Mouse (Mus musculus): ENCODE results near the gene Bsdc1.

Gene Bsdc1

DNA sequence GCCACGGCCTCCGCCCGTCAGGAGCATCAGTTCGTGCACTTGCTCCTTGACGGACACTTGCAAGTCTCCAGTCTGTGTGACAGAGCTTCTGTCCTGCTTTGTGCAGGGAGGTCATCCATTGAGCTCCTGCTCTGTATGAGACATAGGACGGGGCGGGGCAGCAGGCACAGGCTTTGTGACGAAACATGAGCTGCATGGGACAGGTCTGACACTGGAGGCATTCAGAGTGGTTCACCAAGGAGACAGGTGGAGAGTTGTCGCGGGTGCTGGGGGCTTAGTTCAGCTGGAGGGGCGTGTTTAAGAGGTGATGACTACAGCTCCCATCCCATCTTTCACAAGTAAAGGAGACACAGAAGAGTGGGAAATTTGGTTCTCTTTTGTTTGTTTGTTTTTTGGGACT is 14.7 kb downstream of the Bsdc1 start:
- in situ Hi-C loops (cut with MboI; ENCODE audit: low sequenced_read_pairs), result no loop called here

DNA sequence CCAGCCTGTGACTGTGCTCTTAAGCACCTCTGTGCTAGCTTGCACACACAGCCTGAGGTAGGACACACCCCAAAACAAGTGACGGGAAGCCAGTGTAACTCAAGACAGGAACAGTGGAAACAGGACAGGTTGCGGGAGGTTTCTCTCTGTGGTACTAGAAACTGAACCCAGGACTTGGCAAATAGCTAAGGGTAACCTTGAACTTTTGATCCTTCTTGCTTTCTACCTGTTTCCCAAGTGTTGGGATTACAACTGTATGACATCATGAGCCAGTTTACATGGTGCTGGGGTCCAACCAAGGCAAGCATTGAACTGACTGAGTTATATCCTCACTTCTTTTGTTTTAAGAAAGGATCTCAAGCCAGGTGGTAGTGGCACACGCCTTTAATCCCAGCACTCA is 18.5 kb downstream of the Bsdc1 start:
- in situ Hi-C loops (cut with MboI; ENCODE audit: low sequenced_read_pairs), result no loop called here

DNA sequence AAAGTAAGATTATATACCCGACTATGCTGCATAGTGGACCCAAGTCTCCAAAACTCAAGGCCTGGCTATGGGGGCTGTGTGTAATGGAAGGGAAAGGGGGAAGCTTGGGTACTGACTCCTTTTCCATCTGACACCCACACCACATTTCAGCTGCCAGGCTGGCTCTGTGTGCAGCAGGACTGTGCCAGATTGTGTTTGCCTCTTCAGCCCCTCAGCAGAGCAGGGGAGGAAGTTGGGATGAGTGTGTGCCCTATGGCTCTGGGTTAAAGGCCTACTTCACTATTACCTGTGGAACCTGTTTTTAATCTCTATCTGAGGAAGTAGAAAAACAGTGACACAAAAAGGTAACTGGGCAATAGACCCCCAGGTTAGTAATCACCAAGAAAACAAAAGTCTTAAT is 19.7 kb downstream of the Bsdc1 start:
- in situ Hi-C loops (cut with MboI; ENCODE audit: low sequenced_read_pairs), result no loop called here

DNA sequence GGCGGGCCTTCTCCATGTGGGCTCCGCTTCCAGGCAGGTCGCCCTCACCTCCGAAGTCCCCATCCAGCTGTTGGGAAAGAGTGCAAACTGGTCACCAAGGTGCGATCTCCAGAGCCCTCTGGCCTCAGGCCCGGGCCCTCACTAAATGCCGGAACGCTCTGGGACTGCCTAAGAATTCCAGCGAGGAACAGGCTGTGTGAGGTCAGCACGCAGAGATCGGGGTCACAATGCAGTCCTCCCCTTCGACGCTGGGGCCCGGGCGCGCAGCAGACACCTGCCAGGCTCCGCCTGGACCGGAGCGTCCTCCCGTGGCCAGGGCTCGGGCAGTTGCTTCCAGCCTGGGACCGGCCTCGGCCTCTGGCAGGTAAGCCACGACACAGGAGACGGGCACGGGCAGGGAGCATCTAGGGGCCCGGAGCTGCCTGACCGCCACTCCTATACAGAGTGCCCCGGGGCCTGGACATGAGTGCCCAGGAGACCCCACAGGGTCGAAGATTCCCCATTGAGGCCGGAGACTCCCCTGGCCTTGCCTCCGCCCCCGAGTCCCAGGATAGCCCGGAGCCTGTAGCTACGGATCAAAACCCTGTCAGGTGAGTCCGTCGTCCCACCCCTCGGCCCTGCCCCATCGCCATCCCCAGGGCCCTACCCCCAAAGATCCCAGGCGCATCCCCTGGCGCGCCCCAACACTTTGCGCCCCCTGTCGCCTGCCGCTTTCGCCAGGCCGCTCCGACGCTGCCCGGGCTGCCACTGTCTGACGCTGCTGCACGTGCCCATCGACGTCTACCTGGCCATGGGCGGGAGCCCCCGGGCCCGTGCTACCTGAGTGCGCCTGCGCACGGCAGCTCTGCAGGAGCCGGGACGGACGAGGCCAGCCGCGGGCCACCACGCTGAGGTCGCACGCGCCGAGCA is 29.8 kb downstream of the Bsdc1 start, which contains the start of the genes Tssk3 and Fam229a:
Gene Tssk3 (minus strand): TSS at position 51 of the 909 bp plus-strand sequence.
Gene Fam229a (plus strand): TSS at position 219 of the 909 bp plus-strand sequence.
- in situ Hi-C loops (cut with MboI; ENCODE audit: low sequenced_read_pairs), result no loop called here

DNA sequence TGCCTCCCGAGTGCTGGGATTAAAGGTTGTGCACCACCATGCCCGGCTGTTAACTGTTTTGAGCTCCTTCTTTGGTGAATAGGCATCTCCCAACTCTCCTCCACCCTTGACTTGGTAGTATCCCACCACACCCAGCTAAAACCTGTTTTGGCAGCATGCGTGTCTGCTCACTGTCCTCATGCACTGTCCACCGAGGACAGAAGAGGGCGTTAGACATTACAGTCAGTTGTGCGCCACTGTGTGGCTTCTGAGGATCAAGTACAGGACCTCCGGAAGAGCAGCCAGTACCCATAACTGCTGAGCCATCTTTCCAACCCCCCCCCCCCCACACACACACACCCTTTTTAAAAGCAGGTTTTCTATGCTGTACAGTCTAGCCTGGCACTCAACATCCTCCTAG is 33.3 kb downstream of the Bsdc1 start:
- in situ Hi-C loops (cut with MboI; ENCODE audit: low sequenced_read_pairs), result no loop called here

DNA sequence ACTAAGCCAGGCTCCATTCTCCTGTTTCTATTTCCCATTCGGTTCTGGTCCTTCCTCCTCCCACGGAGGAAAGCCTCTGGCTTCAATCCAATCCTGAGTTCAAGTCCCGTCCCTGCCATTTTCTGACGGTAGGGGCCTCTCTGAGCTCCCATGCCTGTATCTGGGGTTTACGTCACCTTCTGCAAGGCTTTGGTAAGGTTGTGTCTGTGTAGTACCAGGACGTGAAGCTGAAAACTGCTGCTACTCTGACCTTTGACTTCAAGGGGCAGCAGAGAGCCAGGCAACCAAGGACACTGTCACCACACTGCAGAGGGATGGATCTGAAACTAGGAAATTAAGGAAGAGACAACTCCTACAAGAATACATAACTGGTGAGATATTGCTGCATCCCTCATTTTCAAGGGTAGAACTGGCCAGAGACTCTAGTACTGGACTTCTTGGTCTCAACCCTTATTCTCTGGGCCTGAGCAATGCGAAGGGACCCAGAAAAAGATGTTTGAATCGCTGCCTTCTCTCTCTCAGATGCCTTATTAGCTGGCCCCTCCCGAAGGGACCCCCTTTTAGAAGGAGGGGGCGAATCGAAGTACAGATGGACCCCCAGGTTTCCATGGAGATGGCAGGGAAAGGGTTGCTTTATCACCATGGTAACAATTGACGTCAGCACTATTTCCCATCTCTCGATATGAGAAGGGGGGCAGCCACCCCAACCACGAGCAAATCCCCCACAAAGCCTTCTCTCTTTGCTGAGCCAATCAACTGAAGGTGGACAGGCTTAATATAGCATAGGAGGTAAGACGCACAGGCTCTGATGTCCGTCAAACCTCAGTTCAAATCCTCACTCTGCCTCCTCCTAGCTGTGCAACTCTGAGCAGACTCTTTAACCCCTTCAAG is 34.5 kb downstream of the Bsdc1 start:
- in situ Hi-C loops (cut with MboI; ENCODE audit: low sequenced_read_pairs), result no loop called here

DNA sequence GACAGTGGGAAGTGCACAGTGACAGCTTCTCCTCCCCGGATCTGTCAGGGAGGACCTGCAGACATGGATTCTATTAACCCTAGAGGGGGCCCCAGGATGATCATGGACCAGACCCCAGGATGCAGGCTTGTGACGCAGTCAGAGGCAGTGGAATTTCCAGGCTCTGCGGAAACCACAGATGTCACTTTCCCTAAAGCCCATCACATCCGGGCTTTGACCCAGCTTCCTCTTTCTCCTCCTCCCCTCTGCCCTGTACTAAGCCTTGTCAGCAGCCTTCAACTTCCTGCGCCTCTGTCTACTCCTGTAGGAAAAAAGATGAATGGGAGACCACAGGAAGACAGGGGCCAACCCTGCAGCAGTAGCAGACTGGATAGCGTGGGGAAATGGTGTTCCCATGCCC is 35.2 kb downstream of the Bsdc1 start:
- in situ Hi-C loops (cut with MboI; ENCODE audit: low sequenced_read_pairs), result no loop called here

DNA sequence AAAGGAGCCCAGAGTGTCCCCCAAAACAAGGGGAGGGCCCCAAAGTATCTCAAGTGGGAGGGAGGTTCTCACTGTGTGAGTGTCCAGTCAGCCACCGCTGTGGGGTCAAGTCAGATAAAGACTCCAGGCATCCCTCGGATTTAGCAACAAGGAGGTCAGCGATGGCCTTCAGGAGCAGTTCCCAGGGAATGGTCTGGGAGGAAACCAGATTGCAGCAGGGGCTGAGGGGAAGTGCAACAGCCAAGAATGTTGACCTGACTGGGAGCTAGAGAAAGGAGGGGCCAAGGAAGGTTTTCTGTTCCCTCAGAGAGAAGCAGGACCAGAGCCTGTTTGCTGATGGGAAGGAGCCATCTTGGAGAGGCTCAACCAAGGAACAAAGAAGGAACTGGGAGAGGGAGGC is 37.6 kb downstream of the Bsdc1 start:
- in situ Hi-C loops (cut with MboI; ENCODE audit: low sequenced_read_pairs), result no loop called here

DNA sequence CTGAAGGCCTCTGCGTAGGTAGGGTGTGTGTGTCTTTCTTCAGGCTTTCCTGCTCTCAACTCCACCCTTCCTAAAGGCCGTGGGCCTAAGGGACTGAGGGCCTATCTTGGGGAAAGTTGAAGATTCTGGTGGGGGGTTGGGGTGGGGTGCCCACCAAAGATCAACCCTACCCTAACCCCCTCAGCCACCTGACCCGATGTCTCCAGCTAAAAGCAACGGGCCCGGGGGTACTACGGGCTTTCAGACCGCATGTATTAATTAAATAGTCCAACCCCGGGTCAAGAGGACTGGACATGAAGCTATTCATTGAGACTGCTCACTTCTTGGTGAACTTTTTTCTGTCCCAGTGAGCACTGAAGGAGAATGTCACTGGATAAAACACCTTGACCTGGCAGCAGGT is 38.6 kb downstream of the Bsdc1 start:
- in situ Hi-C loops (cut with MboI; ENCODE audit: low sequenced_read_pairs), result no loop called here

DNA sequence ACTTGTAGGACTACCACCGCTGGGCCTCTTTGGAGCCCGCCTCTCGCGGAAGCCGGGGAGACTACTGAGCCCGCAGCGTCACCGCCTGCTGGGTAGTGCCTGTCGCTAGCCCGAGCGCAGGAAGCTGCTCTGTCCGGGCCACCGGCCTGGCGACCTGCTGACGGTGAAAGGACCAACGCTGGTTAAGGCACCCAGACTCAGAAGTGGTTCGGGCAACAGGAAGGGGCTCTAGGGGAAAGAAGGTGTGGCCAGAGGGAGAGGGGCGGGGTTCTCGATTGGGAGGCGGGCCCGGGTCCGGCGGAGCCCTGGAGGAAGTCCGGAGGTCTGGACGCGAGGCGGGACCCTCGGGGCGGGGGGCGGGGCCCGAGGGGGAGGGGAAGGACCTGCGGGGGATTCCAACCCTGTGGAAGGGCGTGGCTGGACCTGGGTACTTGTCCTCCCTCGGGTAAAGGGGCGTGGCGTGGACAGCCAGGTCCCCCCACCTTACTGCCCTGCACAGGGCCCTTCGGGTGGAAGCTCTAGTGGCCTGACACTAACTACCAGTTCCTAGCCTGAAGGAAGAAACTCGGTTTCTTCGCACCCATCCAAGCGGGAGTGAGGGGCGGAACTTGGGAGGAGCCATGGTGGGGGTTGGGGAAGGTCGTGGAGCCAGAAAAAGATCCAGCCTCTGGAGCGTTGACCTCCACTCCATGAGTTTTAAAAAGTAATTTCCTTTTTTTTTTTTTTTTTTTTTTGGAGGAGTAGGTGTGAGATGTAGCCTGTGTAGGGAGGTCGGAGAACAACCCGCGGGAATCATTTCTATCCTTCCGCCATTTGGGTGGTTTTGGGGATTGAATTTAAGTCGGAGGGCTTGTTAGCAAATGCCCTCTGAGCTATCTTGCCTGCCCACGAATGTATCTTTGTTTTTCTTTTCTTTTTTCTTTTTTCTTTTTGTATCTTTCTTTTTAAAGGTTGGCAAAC is 39.5 kb downstream of the Bsdc1 start:
- in situ Hi-C loops (cut with MboI; ENCODE audit: low sequenced_read_pairs), result no loop called here

DNA sequence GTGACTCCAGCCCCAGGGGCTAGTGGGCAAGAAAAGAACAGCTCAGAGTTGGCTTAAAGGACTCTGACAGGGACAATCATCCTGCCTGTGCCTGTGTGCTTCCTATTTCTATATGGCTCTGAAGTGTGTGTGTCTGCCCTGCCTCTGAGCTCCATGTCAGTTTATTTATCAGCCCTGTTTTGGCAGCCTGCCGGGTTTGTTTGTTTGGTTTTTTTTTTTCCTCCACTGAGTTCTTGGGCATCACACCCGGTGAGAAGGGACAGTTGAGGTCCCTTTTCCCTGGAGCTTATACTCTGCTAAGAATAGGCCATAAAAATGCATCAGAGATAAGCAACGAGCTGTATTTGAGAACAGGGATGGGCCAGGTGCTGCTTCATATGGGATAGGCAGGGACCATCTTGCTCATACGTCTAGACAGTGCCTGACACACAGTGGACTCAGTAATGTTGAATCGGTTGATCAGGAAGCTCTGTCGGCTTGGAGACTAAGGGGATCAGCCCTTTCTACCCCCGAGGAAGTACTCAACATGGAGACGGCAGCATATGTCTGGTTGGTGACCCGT is 41.0 kb downstream of the Bsdc1 start:
- in situ Hi-C loops (cut with MboI; ENCODE audit: low sequenced_read_pairs), result no loop called here

DNA sequence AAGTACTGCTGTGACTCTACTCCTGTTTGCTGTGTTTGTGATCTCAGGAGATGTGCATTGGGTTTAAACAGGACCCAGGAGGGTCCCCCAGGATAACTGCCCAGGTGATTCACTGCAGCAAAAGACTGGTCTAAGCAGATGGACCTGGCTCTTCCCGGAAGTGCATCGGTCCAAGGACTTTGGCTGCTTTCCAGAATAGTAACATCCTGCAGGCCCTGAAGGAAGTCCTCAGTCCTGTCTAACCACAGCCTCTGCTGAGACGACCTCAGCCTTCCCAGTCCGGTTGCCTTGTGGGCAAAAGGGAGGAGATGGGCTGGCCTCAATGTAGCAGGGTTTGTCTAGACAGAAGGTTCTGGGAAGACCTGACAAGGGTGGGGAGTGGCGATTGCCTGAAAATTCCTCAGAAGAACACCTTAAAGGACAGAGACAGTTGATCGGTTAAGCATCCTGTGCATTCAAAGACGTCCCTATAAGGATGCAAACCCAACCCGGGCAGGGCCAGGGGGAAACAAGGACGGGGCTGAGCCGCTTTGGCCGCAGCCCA is 41.6 kb downstream of the Bsdc1 start:
- in situ Hi-C loops (cut with MboI; ENCODE audit: low sequenced_read_pairs), result no loop called here

DNA sequence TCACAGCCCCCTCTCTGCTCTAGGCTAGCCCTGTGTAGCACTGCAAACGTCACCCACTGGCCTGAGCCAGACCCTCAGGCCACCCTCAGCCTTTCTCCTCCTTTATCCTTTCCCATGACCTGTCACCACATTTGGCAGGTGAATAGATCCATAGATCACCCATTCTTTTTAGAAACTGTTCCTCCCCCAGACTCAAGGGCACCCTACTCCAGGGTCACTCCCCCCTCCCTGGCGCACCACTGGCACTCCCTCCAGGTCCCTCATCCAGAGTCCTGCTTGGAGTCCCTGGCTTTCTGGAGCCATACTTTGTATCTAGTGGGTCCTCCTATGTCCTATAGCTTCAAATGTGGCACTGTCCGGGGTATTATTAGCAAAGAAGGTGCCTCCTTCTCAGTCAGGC is 44.1 kb downstream of the Bsdc1 start:
- in situ Hi-C loops (cut with MboI; ENCODE audit: low sequenced_read_pairs), result no loop called here

DNA sequence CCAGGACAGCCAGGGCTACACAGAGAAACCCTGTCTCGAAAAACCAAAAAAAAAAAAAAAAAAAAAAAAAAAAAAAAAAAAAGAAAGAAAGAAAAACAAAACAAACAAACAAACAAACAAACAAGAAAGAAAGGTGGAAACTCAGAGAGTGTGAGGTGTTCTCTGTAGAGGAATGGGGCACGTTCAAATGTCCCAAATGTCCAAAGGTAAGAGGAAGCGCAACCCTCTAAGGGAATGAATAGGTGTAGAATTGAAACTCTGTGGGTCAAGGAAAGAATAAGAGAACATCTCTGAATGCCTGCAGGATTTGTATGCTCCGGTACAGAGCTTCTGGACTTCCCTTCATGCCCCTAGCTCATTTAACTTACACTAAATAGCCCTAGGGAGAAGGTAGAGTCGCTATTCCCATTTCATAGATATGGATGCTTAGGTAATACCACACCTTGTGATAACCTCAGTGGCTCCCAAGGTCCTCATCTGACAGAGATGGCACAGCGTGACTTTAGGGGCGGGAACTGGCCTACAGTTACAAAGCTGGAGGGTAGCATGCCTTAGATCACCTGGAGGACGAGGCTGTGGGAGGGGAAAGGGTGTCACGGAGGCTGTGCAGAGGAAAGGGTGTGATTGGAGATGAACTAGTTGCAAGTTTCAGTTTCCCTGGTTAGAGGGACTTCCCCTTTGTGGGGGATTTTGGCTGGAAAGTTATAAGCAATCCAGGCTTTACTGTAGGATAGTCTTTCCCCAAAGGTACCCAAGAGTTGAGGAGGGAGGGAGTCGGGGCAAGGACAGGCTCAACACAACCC is 46.3 kb downstream of the Bsdc1 start:
- in situ Hi-C loops (cut with MboI; ENCODE audit: low sequenced_read_pairs), result no loop called here

DNA sequence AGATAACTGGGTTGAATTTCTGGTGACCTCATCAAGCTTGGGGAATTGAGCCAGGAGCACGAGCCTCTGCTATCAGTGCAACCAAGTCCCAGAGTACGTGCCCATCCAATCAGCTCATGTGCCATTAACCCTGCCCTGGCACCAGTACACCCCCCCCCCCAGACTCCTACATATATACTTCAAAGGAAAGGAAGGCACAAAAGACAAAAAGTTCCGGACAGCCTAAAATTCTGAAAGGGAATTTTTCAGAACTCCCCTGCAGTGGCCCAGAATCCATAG is 46.8 kb downstream of the Bsdc1 start:
- in situ Hi-C loops (cut with MboI; ENCODE audit: low sequenced_read_pairs), result no loop called here

DNA sequence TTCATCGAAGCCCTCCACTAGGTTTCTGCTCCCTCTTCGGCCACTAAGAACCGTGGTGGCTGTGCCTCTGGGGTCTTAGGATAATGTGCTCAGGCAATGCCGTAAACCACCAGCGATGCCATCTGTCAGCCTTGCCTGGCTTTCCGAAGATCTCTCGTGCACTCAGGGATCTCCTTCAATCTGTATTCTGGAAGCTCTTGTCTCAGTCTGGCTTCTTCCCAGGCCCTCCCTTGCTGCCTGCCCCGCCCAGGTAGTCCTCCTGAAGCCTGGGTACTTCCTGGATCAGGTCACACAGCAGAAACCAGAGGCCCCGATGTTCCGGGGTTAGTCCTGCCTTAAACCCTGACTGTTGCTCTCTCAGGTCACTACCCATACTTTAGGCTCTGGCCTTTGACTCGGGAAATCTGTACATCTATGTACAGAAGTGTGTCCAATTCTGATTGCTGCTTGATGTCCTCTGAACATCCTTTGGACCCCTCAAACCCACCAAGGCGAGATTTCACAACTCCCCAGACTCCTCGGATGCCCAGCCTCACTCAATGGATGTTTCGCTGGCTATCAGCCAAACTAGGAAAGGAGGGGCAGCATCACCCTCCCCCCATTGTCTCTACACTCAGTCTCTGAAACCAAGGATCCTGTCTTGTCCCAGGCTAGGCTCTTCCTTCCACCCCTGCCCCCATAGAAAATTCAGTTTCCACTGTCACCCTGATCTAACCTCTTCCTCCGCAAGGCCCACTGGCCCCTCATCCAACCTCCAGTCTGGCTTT is 47.6 kb downstream of the Bsdc1 start:
- in situ Hi-C loops (cut with MboI; ENCODE audit: low sequenced_read_pairs), result no loop called here

DNA sequence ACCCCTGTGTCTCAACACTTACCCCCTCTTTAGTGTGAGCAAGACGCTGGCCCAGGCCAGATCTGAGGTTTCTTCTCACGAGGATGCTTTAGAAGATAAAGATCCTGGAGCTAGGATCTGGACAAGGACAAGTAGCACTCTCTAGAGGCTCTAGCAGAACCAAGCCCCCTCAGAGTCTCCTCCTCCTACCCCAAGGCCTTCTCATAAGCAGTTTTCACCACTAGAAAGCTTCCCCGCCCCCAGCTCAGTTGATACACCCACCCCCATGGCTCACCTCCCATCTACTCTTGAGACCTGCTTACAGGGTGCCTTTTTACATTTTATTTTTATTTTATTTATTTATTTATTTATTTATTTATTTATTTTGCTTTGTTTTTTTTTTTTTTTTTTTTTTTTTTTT is 48.3 kb downstream of the Bsdc1 start:
- in situ Hi-C loops (cut with MboI; ENCODE audit: low sequenced_read_pairs), result no loop called here

DNA sequence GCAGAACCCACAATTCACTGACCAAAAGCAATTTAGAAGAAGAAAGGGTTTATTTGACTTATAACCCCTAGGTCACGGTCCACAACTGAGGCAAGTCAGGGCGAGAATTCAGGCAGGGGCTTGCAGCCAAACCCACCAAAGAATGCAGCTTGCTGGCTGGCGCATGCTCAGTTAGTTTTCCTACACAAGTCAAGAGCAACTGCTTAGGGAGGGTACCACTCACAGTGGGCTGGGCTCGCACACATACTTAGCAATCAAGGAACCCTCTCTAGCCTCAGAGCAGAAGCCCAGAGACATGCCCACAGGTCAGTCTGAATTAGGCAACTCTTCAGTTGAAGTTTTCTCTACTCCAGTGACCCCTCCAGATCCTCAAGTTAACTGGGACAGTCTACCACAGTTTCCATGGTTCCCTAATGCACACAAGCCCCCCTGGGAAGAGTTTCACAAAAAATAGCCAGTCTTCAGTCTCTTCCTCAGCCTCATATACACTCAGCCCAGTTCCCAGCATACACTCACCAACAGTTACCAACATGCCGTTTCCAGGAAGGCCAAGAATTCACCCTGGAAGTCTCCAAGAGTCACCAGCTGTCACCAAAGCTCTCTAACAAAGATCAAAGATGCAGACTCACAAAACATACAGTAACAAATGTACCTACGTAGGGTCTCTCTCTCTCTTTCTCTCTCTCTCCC is 49.5 kb downstream of the Bsdc1 start:
- in situ Hi-C loops (cut with MboI; ENCODE audit: low sequenced_read_pairs), result no loop called here

All from CH12F3 (cell line).